Mouse (Mus musculus) testis, postnatal 10 days (tissue): ENCODE data around the gene Zfp444.

Experiments used
- DNase-seq: peaks from one replicate; pipeline ENCODE4 v3.0.0; 2021; ENCODE audit warnings: low spot score

Gene Zfp444

DNA sequence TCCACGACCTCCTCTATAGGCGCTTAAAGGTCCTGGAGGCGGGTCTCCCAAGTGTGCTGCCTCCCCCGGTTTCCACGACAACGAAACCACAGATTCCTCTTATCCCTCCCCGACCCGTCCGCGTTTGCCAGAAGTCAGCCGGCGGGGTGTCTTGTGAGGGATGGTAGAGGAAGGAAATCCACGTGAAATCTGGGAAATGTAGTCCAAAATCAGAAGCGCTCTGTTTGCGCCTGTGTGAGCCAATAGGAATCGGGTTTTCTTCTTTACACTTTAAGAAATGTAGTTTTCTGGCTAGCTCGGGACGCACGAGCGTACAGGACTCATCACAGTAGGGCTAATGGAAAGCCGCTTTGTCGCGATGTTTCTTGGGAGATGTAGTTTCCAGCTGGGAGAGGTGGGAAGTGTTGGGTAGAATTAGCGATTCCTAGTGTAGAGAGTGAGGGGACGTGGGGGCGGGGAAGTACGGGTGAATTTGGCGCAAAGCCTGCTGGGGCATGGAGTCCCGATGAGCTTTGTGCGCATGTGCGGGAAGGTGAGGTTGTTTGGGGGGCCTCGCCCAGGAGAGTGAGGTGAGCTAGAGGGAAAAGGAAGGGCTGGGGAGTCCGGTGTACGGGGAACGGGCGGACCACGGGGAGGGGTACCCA, at the start of gene Zfp444:
Gene Zfp444, plus strand, starts transcription at position 221 of the 644 bp plus-strand sequence.
- DNase-seq, result peak; percentile 99

DNA sequence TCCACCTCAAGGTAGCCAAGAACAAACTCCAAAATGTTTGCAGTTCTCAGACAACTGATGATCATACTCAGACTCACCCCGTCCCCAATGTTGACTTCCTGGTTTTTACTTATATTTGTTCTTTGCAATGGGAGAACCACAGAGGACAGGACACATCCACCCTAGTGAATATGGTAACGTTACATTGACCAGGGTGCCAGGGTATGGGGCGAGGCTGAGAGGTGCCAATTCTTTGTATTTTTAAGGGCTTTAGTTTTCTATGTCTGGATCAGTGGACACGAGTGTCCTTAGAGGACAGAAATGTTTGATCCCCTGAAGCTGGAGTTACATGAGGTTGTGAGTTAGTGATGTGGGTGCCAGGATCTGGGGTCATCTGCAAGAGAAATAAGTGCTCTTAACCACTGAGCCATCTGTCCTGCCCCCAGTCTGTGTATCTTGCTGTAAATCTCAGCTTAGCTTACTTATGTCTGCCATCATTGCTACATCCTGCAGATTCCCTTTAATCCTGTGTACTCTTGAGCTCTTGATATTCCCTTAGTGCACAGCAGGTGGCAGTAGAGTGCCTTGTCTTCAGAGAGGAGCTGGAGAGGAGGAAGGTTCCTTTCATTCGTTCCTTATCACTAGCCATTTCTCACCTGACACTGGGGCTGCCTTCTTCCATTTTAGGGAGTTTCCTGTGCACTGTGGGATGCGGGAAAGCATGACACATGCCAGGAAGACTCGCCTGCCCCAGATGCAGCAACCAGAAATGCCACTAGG, 45.2 kb upstream of the Zfp444 start:
- DNase-seq, result peak; percentile 85

DNA sequence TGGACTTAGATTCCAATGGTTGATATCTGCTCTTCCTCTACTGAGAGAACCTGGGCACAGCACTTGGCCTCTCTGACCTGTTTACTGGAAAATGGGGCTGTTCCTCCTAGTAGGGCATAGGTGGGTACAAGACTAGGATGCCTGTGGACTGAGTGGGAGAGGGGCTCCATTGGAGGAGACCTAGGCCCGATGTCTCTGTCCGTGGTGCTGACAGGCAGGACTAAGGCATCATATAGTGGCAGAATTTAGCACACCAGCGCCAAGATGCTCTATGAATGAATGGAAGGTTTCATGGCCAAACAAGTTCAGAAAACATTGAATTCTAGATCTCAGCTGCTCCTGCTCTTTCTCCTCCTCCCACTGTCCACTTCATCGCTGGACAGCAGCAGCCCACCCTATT, 41.7 kb upstream of the Zfp444 start:
- DNase-seq, result no peak

DNA sequence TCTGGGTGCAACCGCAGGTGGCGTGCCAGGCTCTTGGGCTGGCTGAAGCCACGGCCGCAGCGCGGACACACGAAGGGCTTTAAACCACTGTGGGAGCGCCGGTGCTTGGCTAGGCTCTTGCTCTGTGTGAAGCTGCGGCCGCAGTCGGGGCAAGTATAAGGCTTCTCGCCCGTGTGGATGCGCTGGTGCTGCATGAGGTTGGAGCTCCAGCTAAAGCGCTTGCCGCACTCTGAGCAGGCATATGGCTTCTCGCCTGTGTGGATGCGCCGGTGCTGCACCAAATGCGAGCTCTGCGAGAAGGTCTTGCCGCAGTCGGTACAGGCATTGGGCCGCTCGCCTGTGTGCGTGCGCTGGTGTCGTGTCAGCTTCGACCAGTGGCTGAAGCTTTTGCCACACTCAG, 39.4 kb upstream of the Zfp444 start:
- DNase-seq, result no peak

DNA sequence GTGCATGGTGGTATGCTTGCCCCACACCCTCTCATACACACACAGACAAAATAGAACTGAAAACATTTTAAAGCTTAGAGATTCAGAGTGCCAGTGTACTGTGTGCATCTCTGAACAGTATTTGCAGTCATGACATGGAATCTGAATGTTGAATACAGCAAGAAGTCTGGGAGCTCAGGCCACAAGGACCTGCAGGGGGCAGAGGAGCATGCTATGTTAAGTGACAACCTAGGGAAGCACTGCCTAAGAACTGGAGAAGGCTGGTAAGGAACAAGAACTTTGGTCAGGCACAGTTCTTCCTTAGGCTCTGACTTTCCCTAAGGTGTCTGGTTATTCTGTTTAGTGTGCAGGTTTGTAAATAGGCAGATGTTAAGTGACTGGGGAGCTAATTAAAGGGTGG, 35.5 kb upstream of the Zfp444 start:
- no peak for DNase-seq

DNA sequence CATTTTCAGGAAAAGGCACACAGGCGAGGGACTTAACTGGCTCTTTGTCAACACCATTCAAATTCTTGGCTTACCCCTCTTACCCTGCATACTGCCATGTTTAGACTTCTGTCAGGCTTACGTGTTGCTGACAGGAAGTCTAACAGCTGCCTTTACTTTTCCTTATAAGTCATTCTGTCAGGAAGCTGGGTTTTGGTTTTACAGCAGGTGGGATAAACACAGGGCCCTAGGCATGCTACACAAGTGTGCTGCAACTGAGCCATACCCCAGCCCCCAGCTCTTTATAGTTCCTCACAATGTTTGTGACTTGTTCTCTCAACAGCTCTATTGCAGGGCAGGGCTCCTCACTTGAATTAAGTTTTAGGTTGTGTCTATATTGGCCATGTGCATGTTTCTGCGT, 32.7 kb upstream of the Zfp444 start:
- no peak for DNase-seq

DNA sequence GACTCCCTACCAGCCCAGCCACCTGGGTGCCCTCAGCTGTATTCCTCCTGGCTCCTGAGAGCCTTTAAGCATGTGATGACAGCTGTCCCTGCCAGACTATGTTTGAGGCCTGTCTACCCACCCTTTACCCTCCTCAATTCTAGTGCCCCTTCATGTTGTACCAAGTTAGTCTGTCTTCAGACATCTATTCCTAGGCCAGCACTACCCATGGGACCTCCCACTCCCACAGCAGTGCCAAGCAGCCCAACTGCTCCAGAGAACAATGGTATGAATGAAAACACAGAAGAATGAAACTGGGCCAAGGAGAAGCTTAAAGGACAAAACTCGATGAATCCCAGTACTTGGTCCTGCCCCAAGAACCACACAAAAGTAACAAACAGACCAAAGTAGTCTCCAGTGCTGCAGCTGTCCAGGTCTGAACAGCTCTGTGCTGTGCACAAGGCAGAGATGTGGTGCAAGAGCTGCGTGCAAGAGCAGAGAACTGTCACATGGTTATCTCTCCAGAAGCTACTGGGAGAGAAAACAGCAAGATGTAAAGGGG, 28.0 kb upstream of the Zfp444 start:
- DNase-seq, result no peak

DNA sequence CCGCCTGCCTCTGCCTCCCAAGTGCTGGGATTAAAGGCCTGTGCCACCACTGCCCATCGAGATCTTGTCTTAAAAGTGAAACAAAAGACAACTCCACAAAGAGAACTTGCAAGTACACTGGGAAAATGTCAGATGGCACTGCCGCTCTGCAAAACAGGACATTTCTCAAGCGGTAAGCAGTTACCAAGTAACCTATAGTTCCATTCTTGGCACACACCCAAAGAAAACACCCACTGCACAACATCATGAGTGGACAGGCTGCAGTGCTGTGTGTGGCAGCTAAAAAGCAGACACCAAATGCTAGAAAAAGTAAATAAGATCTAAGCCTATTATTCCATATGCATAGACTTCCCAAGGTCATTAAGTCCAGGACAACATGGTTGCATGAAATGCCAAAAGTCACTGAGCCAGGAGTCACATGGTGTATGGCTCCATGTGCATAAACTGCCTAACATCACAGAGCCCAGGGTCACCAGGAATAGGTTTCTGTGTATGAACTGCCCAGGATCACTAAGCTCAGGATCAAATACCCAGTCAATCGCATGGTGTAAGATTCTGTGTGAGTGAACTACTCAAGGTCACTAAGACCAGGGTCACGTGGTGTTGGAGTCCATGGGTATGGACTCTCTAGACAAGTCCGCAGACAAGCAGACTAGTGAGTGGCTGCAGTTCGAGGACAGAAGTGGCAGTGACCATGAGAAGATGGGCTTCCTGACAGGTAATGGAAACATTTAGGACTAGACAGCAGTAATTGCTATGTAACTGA, 26.4 kb upstream of the Zfp444 start:
- DNase-seq, result no peak

DNA sequence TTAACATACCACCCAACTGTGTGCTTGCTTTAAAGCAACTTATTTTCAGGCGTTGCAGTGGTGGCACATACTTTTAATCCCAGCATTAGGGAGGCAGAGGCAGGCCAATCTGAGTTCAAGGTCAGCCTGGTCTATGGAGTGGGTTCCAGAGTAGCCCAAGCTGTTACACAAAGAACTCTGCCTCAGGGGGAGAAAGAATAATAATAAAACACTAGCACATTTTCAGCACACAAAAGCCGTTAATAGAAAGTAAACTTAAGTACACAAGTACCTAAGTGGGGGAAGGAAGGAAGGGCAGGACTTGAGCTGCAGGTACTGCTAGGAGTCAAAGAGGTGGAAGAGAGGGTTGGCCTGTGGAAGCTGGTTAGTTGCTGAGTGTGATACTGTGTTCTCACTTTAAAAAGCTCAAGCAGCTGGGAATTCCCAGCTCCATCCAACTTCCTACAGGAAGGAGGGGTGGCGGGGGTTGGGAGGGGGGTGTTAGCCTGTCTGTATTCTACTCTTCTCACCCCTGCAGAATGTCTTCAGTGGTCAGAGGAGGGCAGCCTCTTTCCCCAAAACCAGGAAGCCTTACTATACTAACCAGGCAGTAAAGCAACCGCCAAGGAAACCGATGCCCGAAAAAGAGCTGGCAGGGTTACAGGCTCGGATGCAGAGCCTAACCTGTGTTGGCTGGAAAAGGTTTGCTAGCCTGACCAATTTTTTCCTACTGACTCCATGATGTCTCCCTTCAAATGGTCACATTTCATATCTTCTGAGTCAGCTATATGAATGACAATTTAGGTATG, 25.6 kb upstream of the Zfp444 start:
- DNase-seq, result no peak

DNA sequence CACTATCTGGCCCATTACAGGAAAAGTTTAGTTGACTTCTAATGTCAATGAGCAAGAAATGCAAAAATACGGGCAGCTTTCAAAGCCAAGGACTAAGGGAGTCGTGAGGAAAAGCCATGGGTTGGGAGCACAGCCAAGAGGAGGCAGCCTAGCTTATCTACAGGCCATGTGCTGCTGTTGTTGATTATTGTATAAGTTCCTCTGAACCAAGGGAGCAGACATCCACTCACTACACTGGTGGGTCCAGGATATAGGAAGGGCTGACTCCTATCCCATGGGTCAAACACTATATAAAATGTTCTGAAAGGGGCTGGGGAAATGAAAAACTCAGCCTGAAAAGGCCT, 25.1 kb upstream of the Zfp444 start:
- DNase-seq, result no peak

DNA sequence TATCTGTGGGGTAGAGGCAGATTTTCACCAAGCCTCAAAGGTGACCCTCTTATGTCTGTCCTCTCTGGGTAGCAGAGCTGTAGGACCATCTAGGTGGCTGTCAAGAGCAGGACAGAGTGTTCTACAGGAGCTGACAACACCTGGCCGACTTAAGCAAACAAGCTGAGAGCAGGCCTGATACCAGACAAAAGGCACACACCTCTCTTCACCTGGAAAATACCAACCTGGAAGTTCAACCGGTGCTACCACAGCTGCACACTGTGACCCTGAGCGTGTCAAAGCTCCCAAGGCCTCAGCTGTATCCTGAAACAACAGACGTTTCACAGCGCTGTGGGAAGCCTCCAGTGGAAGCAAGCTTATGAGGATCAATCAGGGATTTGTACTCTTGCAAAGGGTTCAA, 24.3 kb upstream of the Zfp444 start:
- no peak for DNase-seq

DNA sequence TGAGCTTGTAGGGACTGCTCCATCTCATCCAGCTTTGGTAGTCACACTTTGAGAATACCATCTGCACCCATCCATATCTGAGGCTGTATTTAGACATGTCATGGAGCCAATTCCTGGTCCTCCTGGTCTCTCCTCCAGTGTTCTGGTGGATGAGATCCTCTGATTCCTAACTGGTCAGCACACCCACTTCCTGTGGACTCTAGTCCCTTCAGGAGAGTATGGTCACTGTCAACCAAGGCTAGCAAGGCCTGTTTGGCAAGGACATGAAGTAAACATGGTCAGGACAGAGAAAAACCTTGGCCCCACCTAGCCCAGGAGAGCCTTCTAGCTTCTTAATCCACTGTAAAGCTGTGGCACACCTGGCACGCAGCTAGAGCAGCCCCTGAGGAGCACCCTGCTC, 20.8 kb upstream of the Zfp444 start:
- DNase-seq, result no peak

DNA sequence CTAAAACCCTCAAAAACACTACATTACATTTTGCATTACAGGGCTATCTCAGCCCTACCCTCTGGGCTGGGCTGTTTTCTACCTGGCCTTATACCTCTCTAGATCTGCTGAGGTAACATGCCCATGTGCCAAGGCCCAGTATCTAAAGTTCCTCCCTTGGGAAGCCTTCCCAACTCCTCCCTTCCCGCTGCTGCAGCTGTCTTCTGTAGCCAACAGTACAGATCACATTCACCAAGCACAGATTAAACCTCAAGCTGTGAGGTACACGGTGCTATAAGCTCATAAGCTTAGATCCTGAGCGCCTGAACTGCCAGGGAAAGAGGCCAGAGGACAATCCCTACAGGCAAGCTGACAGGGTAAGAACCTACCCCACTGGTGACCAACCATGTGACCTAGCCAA, 20.0 kb upstream of the Zfp444 start:
- DNase-seq, result no peak

DNA sequence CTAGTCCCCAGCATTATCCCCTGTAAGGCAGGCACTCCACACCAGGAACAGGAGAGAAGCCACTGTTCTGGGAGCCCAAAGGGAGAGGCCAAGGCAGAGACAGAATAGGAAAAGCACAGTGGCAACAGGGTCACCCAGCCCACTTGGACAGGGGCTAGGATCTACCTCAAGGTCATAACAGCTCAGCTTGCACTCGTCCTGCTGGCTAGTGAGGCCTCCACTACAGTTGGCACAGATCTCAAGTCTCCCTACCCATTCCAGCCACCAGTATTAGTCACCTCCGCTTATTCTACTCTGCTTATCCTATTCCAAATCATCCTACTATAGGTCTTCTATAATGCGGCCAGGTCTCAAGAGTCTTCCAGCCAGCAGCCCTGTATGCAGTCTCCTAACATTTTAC, 18.9 kb upstream of the Zfp444 start:
- DNase-seq, result no peak

DNA sequence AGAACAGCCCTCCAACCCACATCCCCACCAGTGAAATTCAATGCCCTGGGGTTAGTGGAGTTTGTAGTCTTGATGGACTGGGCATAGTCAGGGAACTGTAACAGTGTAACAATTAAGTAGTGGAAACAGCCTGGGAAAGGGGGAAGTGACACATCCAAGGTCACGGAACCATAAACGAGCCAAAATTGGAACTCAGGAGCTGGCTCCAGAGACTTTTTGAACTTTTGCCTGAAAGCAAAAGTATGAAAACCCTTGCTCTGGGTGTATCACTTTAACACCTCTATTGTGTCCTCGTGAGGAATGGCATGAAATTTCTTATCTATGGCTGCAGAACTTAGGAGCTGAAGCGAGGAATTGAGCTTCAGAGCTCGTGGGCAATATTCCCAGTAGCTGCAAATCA, 17.9 kb upstream of the Zfp444 start:
- DNase-seq, result no peak

DNA sequence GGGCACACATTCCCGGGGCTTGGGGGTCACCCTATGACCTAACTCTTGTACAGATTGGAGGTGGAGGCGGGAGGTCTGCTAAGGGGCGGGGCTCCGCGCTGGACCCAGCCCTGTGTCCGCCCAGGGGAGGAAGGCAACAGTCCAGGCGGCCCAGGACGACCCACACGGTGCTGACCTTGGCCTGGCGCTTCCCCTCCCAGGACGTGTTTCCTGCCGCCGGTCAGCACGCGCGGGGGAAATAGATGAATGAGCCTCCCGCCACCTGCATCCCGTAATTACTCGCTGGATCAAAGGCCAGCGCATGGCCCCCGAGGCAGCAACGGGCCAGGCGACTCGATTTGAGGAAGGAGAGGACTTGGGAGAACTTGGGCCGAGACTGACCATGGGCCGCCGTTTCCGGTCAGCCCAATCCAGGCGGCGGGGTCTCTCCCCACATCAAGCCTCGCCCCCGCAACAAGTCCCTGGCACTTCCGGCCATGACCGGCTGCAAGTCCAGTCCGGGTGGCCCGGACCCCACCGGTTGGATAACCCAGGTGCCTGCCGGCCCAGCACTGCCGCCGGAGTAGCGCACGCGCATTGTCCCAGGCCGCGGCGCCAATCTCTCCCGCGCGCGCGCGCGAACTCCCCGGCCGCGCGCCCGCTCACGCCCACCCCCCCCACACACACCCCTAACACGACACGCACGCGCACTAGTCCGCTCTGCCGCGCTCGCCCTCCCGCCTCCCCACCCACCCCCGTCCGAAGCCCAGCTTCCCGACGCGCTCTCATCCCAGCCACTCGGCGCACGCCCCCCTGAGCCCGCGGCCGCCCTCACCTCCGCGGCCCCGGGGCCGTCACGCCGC, 16.8 kb upstream of the Zfp444 start:
- peak; percentile 92 for DNase-seq

DNA sequence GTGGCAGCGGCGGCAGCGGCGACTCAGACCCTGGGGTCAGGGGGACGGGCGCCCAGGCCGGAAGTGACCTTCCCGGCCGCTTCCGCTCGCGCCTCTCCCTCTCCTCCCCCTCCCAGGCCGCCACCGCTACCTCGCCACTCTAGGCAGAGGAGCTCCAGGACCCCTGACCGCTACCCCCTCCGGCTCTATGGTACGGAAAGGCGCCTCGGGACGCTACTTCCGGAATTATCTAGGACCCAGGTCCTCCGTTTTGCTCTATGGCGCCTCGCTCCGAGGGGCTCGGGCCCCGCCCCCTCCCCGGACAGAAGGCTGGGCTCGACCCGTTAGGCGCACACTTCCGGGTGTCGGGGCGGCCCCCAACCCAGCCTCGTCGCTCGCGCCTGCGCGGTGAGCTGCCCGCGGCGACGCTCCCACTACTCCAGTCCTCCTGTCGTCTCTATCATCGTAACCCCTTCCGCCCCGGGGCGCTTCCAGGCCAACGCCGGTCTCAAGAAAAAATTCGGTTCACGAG, 16.1 kb upstream of the Zfp444 start, which contains the start of gene Zfp787:
Gene Zfp787, minus strand, starts transcription at position 97 of the 511 bp plus-strand sequence.
- DNase-seq, result peak; percentile 97

DNA sequence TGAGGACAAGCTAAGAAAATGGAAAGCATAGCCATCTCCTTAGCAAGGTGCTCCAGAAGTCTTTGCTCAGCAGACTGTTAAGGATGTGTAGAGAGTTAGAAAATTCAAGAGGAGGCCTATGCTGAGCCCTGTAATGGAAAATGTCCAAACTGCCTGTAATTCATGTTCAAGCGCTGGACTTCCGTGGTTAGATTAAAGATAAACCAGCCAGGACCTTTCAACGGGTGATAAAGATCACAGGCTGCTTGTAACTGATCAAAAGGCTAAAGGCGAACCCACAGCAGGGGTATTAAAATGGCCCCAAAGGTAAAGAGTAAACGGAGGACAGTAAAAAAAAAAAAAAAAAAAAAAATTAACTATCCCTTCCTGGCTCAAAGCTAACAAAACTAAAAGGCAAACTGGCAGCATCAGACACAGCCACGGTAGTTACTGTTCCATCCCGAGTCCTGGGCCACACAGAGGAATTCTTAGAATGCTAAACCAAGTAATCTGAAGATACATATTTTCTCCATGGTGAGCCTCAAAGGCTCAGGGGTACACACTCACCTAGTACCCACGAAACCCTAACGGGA, 15.0 kb upstream of the Zfp444 start:
- DNase-seq, result no peak

DNA sequence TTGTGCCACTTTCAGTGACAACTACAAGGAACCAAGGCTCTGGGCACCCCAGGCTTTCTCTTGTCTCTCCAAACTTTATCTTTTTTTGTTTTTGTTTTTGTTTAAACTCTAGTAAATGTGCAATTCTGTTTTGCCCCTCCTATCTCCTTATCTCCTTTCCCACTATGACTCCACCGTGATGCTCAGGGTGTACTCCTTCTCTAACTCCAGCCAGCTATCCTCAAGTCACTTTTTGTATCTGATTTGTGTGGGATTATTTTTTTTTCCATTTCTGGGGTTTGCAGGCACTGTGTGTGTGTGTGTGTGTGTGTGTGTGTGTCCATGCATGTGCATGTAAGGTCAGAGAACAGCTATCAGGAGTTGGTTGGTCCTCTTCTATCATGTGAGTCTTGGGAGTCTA, 14.5 kb upstream of the Zfp444 start:
- no peak for DNase-seq

DNA sequence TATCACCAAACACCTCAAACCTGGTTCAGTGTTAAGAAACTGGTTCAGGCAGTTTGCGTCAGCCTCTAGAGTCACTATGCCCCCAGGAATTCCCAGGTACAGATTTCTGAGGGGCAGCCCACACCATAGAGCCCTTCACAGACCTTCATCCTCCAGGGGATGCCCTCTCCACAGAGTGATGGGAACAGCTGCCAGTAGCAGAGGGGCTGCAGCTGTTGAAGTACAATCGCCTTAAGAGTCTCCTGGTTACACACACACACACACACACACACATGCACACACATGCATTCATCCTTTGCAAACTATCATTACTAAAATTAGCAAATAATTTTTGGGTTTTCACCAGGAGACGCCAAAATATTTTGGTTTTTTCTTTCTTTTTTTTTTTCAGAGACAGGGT, 12.4 kb upstream of the Zfp444 start:
- DNase-seq, result no peak

DNA sequence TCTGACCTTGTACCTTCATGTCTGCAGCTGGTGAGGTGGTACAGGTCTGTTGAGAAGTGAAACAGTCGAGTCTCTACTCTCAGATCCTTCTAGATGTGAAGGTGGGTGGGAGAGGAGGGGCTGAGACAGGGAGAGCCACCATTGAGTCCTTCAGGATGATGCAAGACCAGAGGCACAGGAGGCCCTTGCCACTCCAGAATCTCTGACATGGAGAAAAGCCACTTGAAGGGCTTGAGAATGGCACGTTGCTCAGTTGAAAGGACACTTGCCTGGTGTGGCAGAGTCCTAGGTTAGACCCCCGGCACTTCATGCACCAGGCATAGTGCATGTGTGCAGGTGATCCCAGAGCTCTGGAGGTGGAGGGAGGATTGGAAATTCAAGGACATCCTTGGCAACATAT, 10.5 kb upstream of the Zfp444 start:
- no peak for DNase-seq
